Mouse (Mus musculus): ENCODE data around the gene Rrp7a. TPM values are rescaled to one million over a fixed set of nuclear protein-coding genes. Genes with fewer than 3 reads are reported as not detected.
A peak's percentile ranks its signal among the peaks of the same experiment; 100 is the strongest.
"Not testable (repeated sequence)": the region's sequence is repeated elsewhere in the genome, so short reads cannot be mapped to it uniquely, and the experiment has no call there.

The Rrp7a gene
- polyA plus RNA-seq, 2 experiments from 2014 or later: 75.7 to 97.2 TPM

GRCm38 (mm10) chr15:83156929-83157666, 34.5 kb upstream of the Rrp7a start:
- ATAC-seq: no peak

GRCm38 (mm10) chr15:83155672-83156419, 33.2 kb upstream of the Rrp7a start:
- no peak for ATAC-seq

- ATAC-seq: no peak
Measured at GRCm38 (mm10) chr15:83154309-83154708, 31.7 kb upstream of the Rrp7a start.

- ATAC-seq: no peak
Measured at GRCm38 (mm10) chr15:83150694-83151093, 28.1 kb upstream of the Rrp7a start.

- no peak for ATAC-seq
Measured at GRCm38 (mm10) chr15:83150073-83150442, 27.5 kb upstream of the Rrp7a start.

GRCm38 (mm10) chr15:83149196-83150072, 26.8 kb upstream of the Rrp7a start, which contains the start of gene Poldip3:
Poldip3 (minus strand) TSS chr15:83149384.
- ATAC-seq: peak; percentile 86

GRCm38 (mm10) chr15:83148801-83149195, 26.2 kb upstream of the Rrp7a start:
- peak; percentile 33 for ATAC-seq

- ATAC-seq: no peak
Measured at GRCm38 (mm10) chr15:83148395-83148794, 25.8 kb upstream of the Rrp7a start.

GRCm38 (mm10) chr15:83145541-83145940, 22.9 kb upstream of the Rrp7a start:
- no peak for ATAC-seq

GRCm38 (mm10) chr15:83142861-83143260, 20.3 kb upstream of the Rrp7a start:
- ATAC-seq: no peak

GRCm38 (mm10) chr15:83135654-83136053, 13.1 kb upstream of the Rrp7a start:
- ATAC-seq: no peak

- no peak for ATAC-seq
Measured at GRCm38 (mm10) chr15:83134671-83135070, 12.1 kb upstream of the Rrp7a start.

- ATAC-seq: no peak
Measured at GRCm38 (mm10) chr15:83129530-83130231, 7.1 kb upstream of the Rrp7a start.

GRCm38 (mm10) chr15:83127037-83127436, 4.4 kb upstream of the Rrp7a start:
- not testable (repeated sequence) for ATAC-seq

- ATAC-seq: no peak
Measured at GRCm38 (mm10) chr15:83126582-83126981, 4.0 kb upstream of the Rrp7a start.

GRCm38 (mm10) chr15:83124625-83125024, 2.0 kb upstream of the Rrp7a start:
- no peak for ATAC-seq

- peak; percentile 77 for ATAC-seq
Measured at GRCm38 (mm10) chr15:83121709-83122565, 664 bp downstream of the Rrp7a start.

GRCm38 (mm10) chr15:83118360-83118759, 4.2 kb downstream of the Rrp7a start:
- ATAC-seq: no peak

GRCm38 (mm10) chr15:83115071-83115470, 7.5 kb downstream of the Rrp7a start:
- ATAC-seq: no peak

- no peak for ATAC-seq
Measured at GRCm38 (mm10) chr15:83114106-83114505, 8.5 kb downstream of the Rrp7a start.

- no peak for ATAC-seq
Measured at GRCm38 (mm10) chr15:83112898-83113297, 9.7 kb downstream of the Rrp7a start.
